Mouse (Mus musculus) adrenal gland, adult (tissue): ENCODE data around the gene 9930104L06Rik.
"Not testable (repeated sequence)": the region's sequence is repeated elsewhere in the genome, so short reads cannot be mapped to it uniquely, and the experiment has no call there.

ENCODE experiments used
- DNase-seq, 2 experiments: peaks; one replicate each; pipeline ENCODE4 v3.0.0; 2022 to 2023; ENCODE audit warnings: low spot score in 1 of 2; ENCODE audit not compliant: inconsistent age in 2 of 2

Gene 9930104L06Rik

GRCm38 (mm10) chr4:124936613-124937471 lies at the start of gene 9930104L06Rik:
9930104L06Rik (plus strand) TSS chr4:124937048.
- DNase-seq, result peak; percentile 95 to 98

GRCm38 (mm10) chr4:124888702-124889101 lies 48.1 kb upstream of the 9930104L06Rik start:
- no peak for DNase-seq

GRCm38 (mm10) chr4:124889935-124890334 lies 46.9 kb upstream of the 9930104L06Rik start:
- DNase-seq, result no peak

GRCm38 (mm10) chr4:124890831-124891230 lies 46.0 kb upstream of the 9930104L06Rik start:
- DNase-seq, result no peak

- DNase-seq, result no peak
These were observed 43.1 kb upstream of the 9930104L06Rik start for GRCm38 (mm10) chr4:124893769-124894168.

- peak; percentile 27 to 58 for DNase-seq
These were observed 42.1 kb upstream of the 9930104L06Rik start for GRCm38 (mm10) chr4:124894508-124895428.

- no peak for DNase-seq
These were observed 38.4 kb upstream of the 9930104L06Rik start for GRCm38 (mm10) chr4:124898428-124898827.

GRCm38 (mm10) chr4:124899906-124900305 lies 36.9 kb upstream of the 9930104L06Rik start:
- no peak for DNase-seq

GRCm38 (mm10) chr4:124905417-124905816 lies 31.4 kb upstream of the 9930104L06Rik start:
- no peak for DNase-seq

- peak in 1 of 2 experiments; percentile 36 for DNase-seq
These were observed 30.7 kb upstream of the 9930104L06Rik start for GRCm38 (mm10) chr4:124905971-124906822.

GRCm38 (mm10) chr4:124928102-124928501 lies 8.7 kb upstream of the 9930104L06Rik start:
- DNase-seq, result no peak

GRCm38 (mm10) chr4:124939211-124939610 lies 2.4 kb downstream of the 9930104L06Rik start, which contains the start of gene Cdca8:
Cdca8 (minus strand) TSS chr4:124939311.
- not testable (repeated sequence) for DNase-seq

GRCm38 (mm10) chr4:124943022-124943421 lies 6.2 kb downstream of the 9930104L06Rik start:
- peak; percentile 61 to 92 for DNase-seq

GRCm38 (mm10) chr4:124943781-124944180 lies 6.9 kb downstream of the 9930104L06Rik start:
- DNase-seq, result no peak

- DNase-seq, result no peak
These were observed 8.1 kb downstream of the 9930104L06Rik start for GRCm38 (mm10) chr4:124944961-124945360.

- DNase-seq, result peak in 1 of 2 experiments; percentile 58
These were observed 12.6 kb downstream of the 9930104L06Rik start for GRCm38 (mm10) chr4:124949488-124949887.

GRCm38 (mm10) chr4:124950181-124951035 lies 13.6 kb downstream of the 9930104L06Rik start:
- no peak for DNase-seq

GRCm38 (mm10) chr4:124951036-124951433 lies 14.2 kb downstream of the 9930104L06Rik start:
- no peak for DNase-seq

GRCm38 (mm10) chr4:124953546-124953945 lies 16.7 kb downstream of the 9930104L06Rik start:
- DNase-seq, result no peak
